Mouse (Mus musculus): ENCODE measurements around the gene Klhdc8b. TPM values are rescaled to one million over a fixed set of nuclear protein-coding genes. Genes with fewer than 3 reads are reported as not detected.
A peak's percentile ranks its signal among the peaks of the same experiment; 100 is the strongest.

Klhdc8b gene
- polyA plus RNA-seq, 1 experiment from 2014 or later: 37.2 TPM

DNA sequence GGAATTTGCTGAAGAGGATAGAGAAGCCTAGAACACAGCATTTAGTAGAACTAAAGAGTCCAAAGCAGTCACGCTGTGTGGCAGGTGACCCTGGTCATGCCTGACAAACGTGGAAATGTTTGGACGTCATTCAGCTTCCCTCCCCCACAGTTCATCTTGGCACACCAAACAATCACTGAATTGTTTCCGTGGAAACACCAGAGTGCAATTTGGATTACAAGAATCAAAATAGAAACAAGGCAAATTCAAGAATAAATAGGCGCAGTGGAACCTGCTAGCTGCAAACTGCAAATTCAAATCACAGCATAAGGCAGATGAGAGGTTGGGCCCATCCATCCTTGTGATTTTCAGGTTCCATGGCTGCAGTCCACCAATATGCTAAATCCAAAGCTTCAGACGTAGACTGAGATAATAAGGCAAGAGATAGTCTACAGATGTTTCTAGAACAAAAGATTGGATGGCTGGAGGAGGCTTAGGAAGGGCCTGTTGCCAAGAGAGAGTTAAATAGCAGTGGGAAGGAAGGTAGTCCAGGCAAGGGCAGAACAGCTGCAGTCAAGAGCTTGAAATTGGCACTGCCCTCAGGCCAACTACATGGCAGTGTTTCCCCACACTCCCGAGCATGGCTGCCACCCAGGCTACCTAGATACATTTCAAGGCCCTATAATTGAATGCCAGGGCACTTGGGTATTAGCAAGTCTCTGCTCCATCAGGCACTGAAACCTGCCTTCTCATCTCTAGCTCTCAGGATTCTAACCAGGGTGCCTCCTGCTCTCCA, 60.0 kb downstream of the Klhdc8b start:
- Histone ChIP-seq H3K4me1 (replicated peaks; ENCODE audit: control insufficient read depth, insufficient read depth) (no peaks in the 10 kb centered on the region), H3K36me3 (ENCODE audit: control insufficient read depth, insufficient read depth, low read length) (no peaks in the 10 kb centered on the region), H3K4me2 (replicated peaks; ENCODE audit: low read depth) (no peak overlapping the region), H3K4me3 (ENCODE audit: low read depth, low read length) (no peak overlapping the region), H3K9me3 (ENCODE audit: control insufficient read depth, low read length) (no peaks in the 10 kb centered on the region), H3K27ac (replicated peaks) (peak overlapping the region; percentile 76), H3K27me3 (ENCODE audit: control insufficient read depth, insufficient read depth, low read length) (no peaks in the 10 kb centered on the region), H3K9ac (ENCODE audit: low read length) (no peak overlapping the region)
- 53% methylated on average over 7 of the region's 7 CpGs for WGBS
- DNase-seq (ENCODE audit: low spot score) (no peak), ATAC-seq (ENCODE audit: low FRiP score, low TSS enrichment) (no peak)
- no peak for TF ChIP-seq EP300 (optimal IDR thresholded peaks at IDR 0.05)
- TF ChIP-seq CTCF (IDR thresholded peaks at IDR 0.05; ENCODE audit: low read depth): no peak

DNA sequence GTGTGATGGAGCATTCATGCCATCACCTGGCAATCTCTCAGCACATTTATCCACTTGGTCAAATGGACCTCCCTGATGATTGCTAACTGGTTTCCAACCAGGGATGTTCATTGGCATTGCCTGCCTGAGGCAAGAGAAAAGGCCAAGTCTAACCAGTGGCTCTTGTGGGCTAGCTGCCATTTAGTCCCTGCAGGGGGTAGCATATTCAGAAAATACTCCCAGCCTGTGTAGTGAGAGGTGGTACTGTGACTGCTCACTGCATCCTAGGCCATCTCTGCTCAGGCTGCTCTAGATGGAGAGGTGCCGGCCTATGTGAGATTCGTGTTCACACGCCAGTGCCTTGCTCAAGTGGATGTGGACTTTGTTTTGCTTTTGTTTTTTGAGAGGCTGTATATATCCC, 63.1 kb downstream of the Klhdc8b start:
- H3K27me3 ChIP-seq (ENCODE audit: control insufficient read depth, insufficient read depth, low read length): no peaks in the 10 kb centered on the region
- ATAC-seq (ENCODE audit: low FRiP score, low TSS enrichment): no peak
- 93% methylated on average over 3 of the region's 3 CpGs for WGBS

More for the DNA sequence above, 63.1 kb downstream of the Klhdc8b start:
- H3K36me3 ChIP-seq (ENCODE audit: control insufficient read depth, insufficient read depth, low read length): no peaks in the 10 kb centered on the region
- no peaks in the 10 kb centered on the region for H3K9me3 ChIP-seq (ENCODE audit: control insufficient read depth, low read length)
- no peak overlapping the region for H3K27ac ChIP-seq (replicated peaks)
- no peak overlapping the region for H3K4me3 ChIP-seq (ENCODE audit: low read depth, low read length)
- H3K4me2 ChIP-seq (replicated peaks; ENCODE audit: low read depth): no peak overlapping the region
- no peaks in the 10 kb centered on the region for H3K4me1 ChIP-seq (replicated peaks; ENCODE audit: control insufficient read depth, insufficient read depth)
- TF ChIP-seq EP300 (optimal IDR thresholded peaks at IDR 0.05) (no peak), CTCF (IDR thresholded peaks at IDR 0.05; ENCODE audit: low read depth) (no peak)
- DNase-seq (ENCODE audit: low spot score): no peak
- H3K9ac ChIP-seq (ENCODE audit: low read length): no peak overlapping the region; the same call in 1 of the 2 replicates

Other genes starting within 250 kb of the Klhdc8b start
- 52.7 and 59.2 TPM in 2 replicates for gene Dag1, start 197.6 kb downstream of the Klhdc8b start, polyA plus RNA-seq (2015; fragmentation: Nextera tagmentation; extraction: Ambion mirVana)
- gene Nicn1, start 171.2 kb downstream of the Klhdc8b start, polyA plus RNA-seq (2015; fragmentation: Nextera tagmentation; extraction: Ambion mirVana): 17.3 and 20.3 TPM in 2 replicates
- 10.5 and 11.6 TPM in 2 replicates for gene Amt, start 164.7 kb downstream of the Klhdc8b start, polyA plus RNA-seq (2015; fragmentation: Nextera tagmentation; extraction: Ambion mirVana)
- 363 and 370 TPM in 2 replicates for gene Rhoa, start 155.5 kb downstream of the Klhdc8b start, polyA plus RNA-seq (2015; fragmentation: Nextera tagmentation; extraction: Ambion mirVana)
- 58.2 and 61.4 TPM in 2 replicates for gene Tcta, start 155.4 kb downstream of the Klhdc8b start, polyA plus RNA-seq (2015; fragmentation: Nextera tagmentation; extraction: Ambion mirVana)
- 1,072 and 1,116 TPM in 2 replicates for gene Gpx1, start 122.7 kb downstream of the Klhdc8b start, polyA plus RNA-seq (2015; fragmentation: Nextera tagmentation; extraction: Ambion mirVana)
- 56.8 and 59.6 TPM in 2 replicates for gene Usp4, start 113.7 kb downstream of the Klhdc8b start, polyA plus RNA-seq (2015; fragmentation: Nextera tagmentation; extraction: Ambion mirVana)
- gene 1700102P08Rik, start 68.8 kb downstream of the Klhdc8b start, polyA plus RNA-seq (2015; fragmentation: Nextera tagmentation; extraction: Ambion mirVana): 0.17 and 0.21 TPM in 2 replicates
- 0.39 and 0.41 TPM in 2 replicates for gene Ccdc36, start 33.1 kb downstream of the Klhdc8b start, polyA plus RNA-seq (2015; fragmentation: Nextera tagmentation; extraction: Ambion mirVana)
- gene BC048562, start 25.1 kb downstream of the Klhdc8b start, polyA plus RNA-seq (2015; fragmentation: Nextera tagmentation; extraction: Ambion mirVana): not detected in 2 replicates
- 29.7 and 32.2 TPM in 2 replicates for gene Ccdc71, start 1.1 kb downstream of the Klhdc8b start, polyA plus RNA-seq (2015; fragmentation: Nextera tagmentation; extraction: Ambion mirVana)
- 19.2 and 21.8 TPM in 2 replicates for gene Lamb2, start 18.2 kb upstream of the Klhdc8b start, polyA plus RNA-seq (2015; fragmentation: Nextera tagmentation; extraction: Ambion mirVana)
- 22.2 and 22.7 TPM in 2 replicates for gene Usp19, start 29.0 kb upstream of the Klhdc8b start, polyA plus RNA-seq (2015; fragmentation: Nextera tagmentation; extraction: Ambion mirVana)
- gene Qars, start 46.1 kb upstream of the Klhdc8b start, polyA plus RNA-seq (2015; fragmentation: Nextera tagmentation; extraction: Ambion mirVana): 66.4 and 70.6 TPM in 2 replicates
- 47.7 and 50.5 TPM in 2 replicates for gene Qrich1, start 55.2 kb upstream of the Klhdc8b start, polyA plus RNA-seq (2015; fragmentation: Nextera tagmentation; extraction: Ambion mirVana)
- gene Impdh2, start 98.7 kb upstream of the Klhdc8b start, polyA plus RNA-seq (2015; fragmentation: Nextera tagmentation; extraction: Ambion mirVana): 67.1 and 70.6 TPM in 2 replicates
- gene Ndufaf3, start 105.9 kb upstream of the Klhdc8b start, polyA plus RNA-seq (2015; fragmentation: Nextera tagmentation; extraction: Ambion mirVana): 40.4 and 42.4 TPM in 2 replicates
- 44.9 and 50.5 TPM in 2 replicates for gene Dalrd3, start 108.3 kb upstream of the Klhdc8b start, polyA plus RNA-seq (2015; fragmentation: Nextera tagmentation; extraction: Ambion mirVana)
- 23.2 and 25.5 TPM in 2 replicates for gene Wdr6, start 117.2 kb upstream of the Klhdc8b start, polyA plus RNA-seq (2015; fragmentation: Nextera tagmentation; extraction: Ambion mirVana)
- 3.7 and 4.4 TPM in 2 replicates for gene P4htm, start 136.1 kb upstream of the Klhdc8b start, polyA plus RNA-seq (2015; fragmentation: Nextera tagmentation; extraction: Ambion mirVana)
- gene Arih2, start 187.8 kb upstream of the Klhdc8b start, polyA plus RNA-seq (2015; fragmentation: Nextera tagmentation; extraction: Ambion mirVana): 25.1 and 27.2 TPM in 2 replicates
- gene Slc25a20, start 200.5 kb upstream of the Klhdc8b start, polyA plus RNA-seq (2015; fragmentation: Nextera tagmentation; extraction: Ambion mirVana): 71.5 and 75.1 TPM in 2 replicates
- 22.2 and 24.0 TPM in 2 replicates for gene Prkar2a, start 227.7 kb upstream of the Klhdc8b start, polyA plus RNA-seq (2015; fragmentation: Nextera tagmentation; extraction: Ambion mirVana)

Measured in stomach, postnatal 0 days (tissue).